Mouse (Mus musculus): Measurements from ENCODE around the gene Ddr2. TPM values are rescaled to one million over a fixed set of nuclear protein-coding genes. Genes with fewer than 3 reads are reported as not detected.
"Not testable (repeated sequence)": the region's sequence is repeated elsewhere in the genome, so short reads cannot be mapped to it uniquely, and the experiment has no call there.

The Ddr2 gene
- polyA plus RNA-seq, 1 experiment from 2014 or later = 114 TPM

- Histone ChIP-seq H3K4me1 (no peaks in the 10 kb centered on the region), H3K4me3 (no peak overlapping the region), H3K36me3 (peaks cover 3% of the 10 kb centered on the region; the same call in 1 of the 2 replicates), H3K4me2 (replicated peaks) (no peak overlapping the region), H3K27me3 (no peaks in the 10 kb centered on the region), H3K9me3 (no peaks in the 10 kb centered on the region), H3K27ac (no peak overlapping the region), H3K9ac (no peak overlapping the region)
- WGBS = 87% methylated on average over 4 of the region's 4 CpGs
- ATAC-seq (ENCODE audit: insufficient number of reproducible peaks, insufficient read depth, low FRiP score, low TSS enrichment) = no peak
These were observed 75.6 kb downstream of the Ddr2 start for GRCm38 (mm10) chr1:170034961-170035360.

DNA sequence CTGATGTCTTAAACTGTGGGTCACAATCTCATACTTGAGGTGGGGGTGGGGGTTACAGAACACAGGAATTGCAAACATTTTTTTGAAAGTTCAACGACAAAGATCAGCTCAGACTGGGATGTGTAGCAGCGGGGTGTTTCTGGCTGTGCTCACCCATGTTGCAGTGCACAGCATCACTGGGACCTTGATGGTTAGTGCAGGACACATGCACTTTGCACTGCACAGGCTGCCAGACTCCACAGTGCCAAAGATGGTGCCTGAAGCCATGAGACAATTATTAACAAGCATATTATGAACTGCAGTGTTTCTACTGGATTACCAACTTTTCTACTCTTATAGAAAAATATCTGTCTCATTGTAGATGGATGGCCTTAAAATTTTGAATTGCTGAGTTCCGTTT is 78.9 kb downstream of the Ddr2 start:
- H3K27me3 ChIP-seq = no peaks in the 10 kb centered on the region
- H3K4me2 ChIP-seq (replicated peaks) = no peak overlapping the region
- H3K27ac ChIP-seq = no peak overlapping the region
- no peak overlapping the region for H3K4me3 ChIP-seq
- no peak for ATAC-seq (ENCODE audit: insufficient number of reproducible peaks, insufficient read depth, low FRiP score, low TSS enrichment)
- H3K9ac ChIP-seq = no peak overlapping the region
- H3K36me3 ChIP-seq = peaks cover 3% of the 10 kb centered on the region; the same call in 1 of the 2 replicates
- WGBS = 82% methylated on average over 3 of the region's 3 CpGs
- H3K4me1 ChIP-seq = no peaks in the 10 kb centered on the region
- H3K9me3 ChIP-seq = no peaks in the 10 kb centered on the region

DNA sequence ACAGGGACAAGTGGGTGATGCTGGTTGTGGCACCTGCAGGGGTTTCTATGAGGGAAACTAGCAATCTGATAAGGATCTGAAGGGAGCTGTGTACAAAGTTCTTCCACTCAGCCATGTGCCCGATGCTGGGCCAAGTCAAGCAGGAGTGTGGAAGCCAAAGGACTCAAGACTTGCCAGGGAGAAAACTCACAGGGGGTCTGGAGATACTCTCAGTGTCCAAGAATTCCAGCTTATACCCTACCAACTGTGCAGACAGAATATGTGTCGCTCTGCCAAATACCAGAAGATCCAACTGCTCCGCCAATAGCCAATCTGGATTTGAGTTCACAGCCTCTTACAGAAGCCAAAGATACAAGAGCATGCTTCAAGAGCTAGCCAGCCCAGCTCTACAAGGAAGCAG is 95.8 kb downstream of the Ddr2 start:
- WGBS = 91% methylated on average over 3 of the region's 3 CpGs
- no peaks in the 10 kb centered on the region for H3K27me3 ChIP-seq
- H3K9me3 ChIP-seq = peaks cover 34% of the 10 kb centered on the region
- peaks cover 31% of the 10 kb centered on the region for H3K36me3 ChIP-seq
- ATAC-seq (ENCODE audit: insufficient number of reproducible peaks, insufficient read depth, low FRiP score, low TSS enrichment) = no peak
- no peak overlapping the region for H3K4me3 ChIP-seq
- no peak overlapping the region for H3K4me2 ChIP-seq (replicated peaks)
- H3K27ac ChIP-seq = no peak overlapping the region
- no peaks in the 10 kb centered on the region for H3K4me1 ChIP-seq
- H3K9ac ChIP-seq = no peak overlapping the region

- WGBS = 95% methylated on average over 15 of the region's 15 CpGs
- H3K4me3 ChIP-seq = no peak overlapping the region
- H3K4me1 ChIP-seq = no peaks in the 10 kb centered on the region
- 0 out of 2 replicates have a peak, but pooled peaks cover 4% of the 10 kb centered on the region for H3K36me3 ChIP-seq
- H3K27ac ChIP-seq = no peak overlapping the region
- H3K9ac ChIP-seq = no peak overlapping the region
- H3K4me2 ChIP-seq (replicated peaks) = no peak overlapping the region
- ATAC-seq (ENCODE audit: insufficient number of reproducible peaks, insufficient read depth, low FRiP score, low TSS enrichment) = no peak
- H3K9me3 ChIP-seq = peaks cover 2% of the 10 kb centered on the region; the same call in 1 of the 2 replicates
- no peaks in the 10 kb centered on the region for H3K27me3 ChIP-seq
These were observed 99.7 kb downstream of the Ddr2 start for GRCm38 (mm10) chr1:170010716-170011505.

GRCm38 (mm10) chr1:170009296-170009695 is 101.3 kb downstream of the Ddr2 start:
- 95% methylated on average over 1 of the region's 1 CpGs for WGBS
- H3K27ac ChIP-seq = no peak overlapping the region
- no peaks in the 10 kb centered on the region for H3K9me3 ChIP-seq
- H3K9ac ChIP-seq = no peak overlapping the region
- no peak overlapping the region for H3K4me2 ChIP-seq (replicated peaks)
- ATAC-seq (ENCODE audit: insufficient number of reproducible peaks, insufficient read depth, low FRiP score, low TSS enrichment) = no peak
- H3K4me3 ChIP-seq = no peak overlapping the region
- H3K4me1 ChIP-seq = no peaks in the 10 kb centered on the region
- H3K36me3 ChIP-seq = peaks cover 18% of the 10 kb centered on the region
- H3K27me3 ChIP-seq = no peaks in the 10 kb centered on the region

DNA sequence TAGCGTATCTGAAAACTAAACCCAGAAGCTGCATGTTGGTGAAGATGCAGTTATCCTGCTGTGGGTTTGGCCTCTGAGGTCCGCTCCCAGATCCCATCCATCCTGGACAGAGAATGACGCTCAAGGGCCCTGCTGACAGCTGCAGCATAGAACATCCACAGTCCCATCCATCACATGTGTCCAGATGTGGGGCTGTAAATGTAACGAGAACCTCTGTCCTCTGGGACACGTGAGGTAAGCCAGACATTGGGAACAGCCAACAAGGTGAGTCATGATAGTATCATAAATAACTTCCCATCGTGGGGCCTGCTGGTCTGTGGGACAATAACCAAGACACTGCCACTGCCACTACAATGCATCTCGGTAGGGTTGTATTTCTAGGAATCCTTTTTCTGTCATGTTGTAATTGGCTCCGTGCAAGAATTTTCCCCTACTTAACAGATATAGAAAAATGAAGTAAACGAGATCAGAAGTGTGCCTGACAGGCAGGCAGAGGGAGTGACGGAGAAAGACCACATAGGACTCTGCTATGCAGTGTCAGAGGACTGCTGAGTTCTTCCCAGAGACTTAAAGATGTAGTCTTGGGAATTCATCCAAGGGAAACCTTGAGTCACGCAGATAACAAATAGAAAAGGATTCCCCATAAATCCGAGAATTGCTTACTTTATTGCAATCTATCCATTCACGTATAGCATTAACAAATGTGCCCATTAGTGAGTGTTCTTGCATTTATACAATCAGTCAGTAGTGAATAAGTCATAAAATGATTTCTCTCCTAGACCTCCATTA is 101.9 kb downstream of the Ddr2 start:
- H3K4me3 ChIP-seq = no peak overlapping the region
- no peak overlapping the region for H3K9ac ChIP-seq
- H3K27ac ChIP-seq = no peak overlapping the region
- ATAC-seq (ENCODE audit: insufficient number of reproducible peaks, insufficient read depth, low FRiP score, low TSS enrichment) = no peak
- no peaks in the 10 kb centered on the region for H3K27me3 ChIP-seq
- no peak overlapping the region for H3K4me2 ChIP-seq (replicated peaks)
- no peaks in the 10 kb centered on the region for H3K9me3 ChIP-seq
- H3K4me1 ChIP-seq = no peaks in the 10 kb centered on the region
- H3K36me3 ChIP-seq = peaks cover 22% of the 10 kb centered on the region
- 88% methylated on average over 13 of the region's 13 CpGs for WGBS

DNA sequence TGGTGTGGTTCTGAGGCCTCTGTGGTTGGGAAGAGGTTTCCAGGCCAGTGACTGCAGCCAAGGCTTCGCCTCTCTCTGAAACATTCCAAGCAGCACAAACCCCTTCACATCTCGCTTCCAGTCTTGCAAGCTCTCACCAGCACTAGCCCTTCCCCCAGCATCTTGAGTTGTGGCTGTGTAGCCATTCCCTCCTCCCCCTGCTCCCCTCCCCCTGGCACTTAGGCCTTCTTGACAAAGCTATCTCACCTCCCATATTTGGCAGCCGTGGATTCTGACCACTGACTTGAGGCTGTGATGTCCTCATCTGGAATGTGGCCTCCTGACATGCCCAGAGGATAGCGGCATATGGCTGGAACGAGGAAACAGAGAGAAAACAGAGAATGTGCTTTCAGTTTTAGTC is 104.0 kb downstream of the Ddr2 start:
- Histone ChIP-seq H3K36me3 (peaks cover 36% of the 10 kb centered on the region), H3K4me1 (no peaks in the 10 kb centered on the region), H3K9ac (no peak overlapping the region), H3K4me2 (replicated peaks) (no peak overlapping the region), H3K4me3 (no peak overlapping the region), H3K27me3 (no peaks in the 10 kb centered on the region), H3K27ac (no peak overlapping the region), H3K9me3 (no peaks in the 10 kb centered on the region)
- no peak for ATAC-seq (ENCODE audit: insufficient number of reproducible peaks, insufficient read depth, low FRiP score, low TSS enrichment)
- 53% methylated on average over 5 of the region's 5 CpGs for WGBS

GRCm38 (mm10) chr1:170005297-170005696 is 105.3 kb downstream of the Ddr2 start:
- no peak for ATAC-seq (ENCODE audit: insufficient number of reproducible peaks, insufficient read depth, low FRiP score, low TSS enrichment)
- H3K36me3 ChIP-seq = peaks cover 37% of the 10 kb centered on the region
- 82% methylated on average over 3 of the region's 3 CpGs for WGBS

DNA sequence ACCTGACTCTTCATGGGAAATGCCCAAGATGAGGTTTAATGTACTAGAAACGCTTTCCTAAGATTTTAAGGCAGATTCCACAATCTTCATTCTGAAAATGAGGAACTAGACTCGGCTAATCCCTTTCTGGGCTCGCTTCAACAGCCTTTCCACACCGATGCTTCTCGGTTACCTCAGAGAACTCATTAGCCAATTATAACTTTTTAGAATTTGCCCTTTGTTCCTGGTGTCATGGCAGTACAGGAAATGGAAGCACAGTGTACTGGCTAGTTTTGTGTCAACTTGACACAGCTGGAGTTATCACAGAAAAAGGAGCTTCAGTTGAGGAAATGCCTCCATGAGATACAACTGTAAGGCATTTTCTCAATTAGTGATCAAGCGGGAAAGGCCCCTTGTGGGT is 116.7 kb downstream of the Ddr2 start:
- not testable (repeated sequence) for ATAC-seq (ENCODE audit: insufficient number of reproducible peaks, insufficient read depth, low FRiP score, low TSS enrichment); H3K9ac ChIP-seq; H3K4me3 ChIP-seq; H3K27ac ChIP-seq; H3K27me3 ChIP-seq; H3K4me2 ChIP-seq (replicated peaks); H3K4me1 ChIP-seq; H3K9me3 ChIP-seq
- H3K36me3 ChIP-seq = peaks cover 63% of the 10 kb centered on the region
- 89% methylated on average over 6 of the region's 6 CpGs for WGBS

More at GRCm38 (mm10) chr1:170005297-170005696, 105.3 kb downstream of the Ddr2 start:
- H3K4me1 ChIP-seq = no peaks in the 10 kb centered on the region
- H3K4me3 ChIP-seq = no peak overlapping the region
- H3K27ac ChIP-seq = no peak overlapping the region
- H3K9ac ChIP-seq = no peak overlapping the region
- no peak overlapping the region for H3K4me2 ChIP-seq (replicated peaks)
- no peaks in the 10 kb centered on the region for H3K27me3 ChIP-seq
- no peaks in the 10 kb centered on the region for H3K9me3 ChIP-seq

GRCm38 (mm10) chr1:169986166-169986565 is 124.4 kb downstream of the Ddr2 start:
- no peak overlapping the region for H3K4me3 ChIP-seq
- H3K27ac ChIP-seq = no peak overlapping the region
- 49% methylated on average over 1 of the region's 1 CpGs for WGBS
- no peaks in the 10 kb centered on the region for H3K9me3 ChIP-seq
- H3K9ac ChIP-seq = no peak overlapping the region
- H3K4me2 ChIP-seq (replicated peaks) = no peak overlapping the region
- no peak for ATAC-seq (ENCODE audit: insufficient number of reproducible peaks, insufficient read depth, low FRiP score, low TSS enrichment)
- H3K36me3 ChIP-seq = peaks cover 43% of the 10 kb centered on the region
- no peaks in the 10 kb centered on the region for H3K27me3 ChIP-seq
- H3K4me1 ChIP-seq = no peaks in the 10 kb centered on the region

GRCm38 (mm10) chr1:169977621-169978020 is 132.9 kb downstream of the Ddr2 start:
- H3K9me3 ChIP-seq = no peaks in the 10 kb centered on the region
- no peak overlapping the region for H3K4me3 ChIP-seq
- no peak overlapping the region for H3K27ac ChIP-seq
- H3K36me3 ChIP-seq = peaks cover 29% of the 10 kb centered on the region
- ATAC-seq (ENCODE audit: insufficient number of reproducible peaks, insufficient read depth, low FRiP score, low TSS enrichment) = no peak
- H3K4me1 ChIP-seq = no peaks in the 10 kb centered on the region
- 89% methylated on average over 4 of the region's 4 CpGs for WGBS
- H3K27me3 ChIP-seq = no peaks in the 10 kb centered on the region
- no peak overlapping the region for H3K4me2 ChIP-seq (replicated peaks)
- no peak overlapping the region for H3K9ac ChIP-seq

DNA sequence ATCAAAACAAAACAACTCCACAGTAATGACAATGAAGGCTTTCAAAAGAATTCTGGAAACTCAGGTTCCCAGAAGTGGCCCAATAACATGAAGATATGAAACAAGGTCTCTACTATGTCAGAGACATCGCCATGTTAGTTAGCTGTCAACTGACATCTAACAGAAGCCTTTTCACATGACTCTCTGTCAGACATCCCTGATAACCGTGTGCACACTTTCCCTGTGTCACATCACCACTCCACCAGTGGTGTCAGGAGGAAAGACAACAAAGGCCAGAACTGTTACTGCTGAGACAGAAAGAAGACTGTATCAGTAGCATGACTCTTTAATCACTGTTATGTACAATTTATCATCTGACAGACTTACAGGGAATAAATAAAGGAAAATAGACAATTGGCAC is 138.6 kb downstream of the Ddr2 start:
- no peak overlapping the region for H3K9ac ChIP-seq
- WGBS = 79% methylated on average over 2 of the region's 2 CpGs
- H3K4me3 ChIP-seq = no peak overlapping the region
- no peak overlapping the region for H3K27ac ChIP-seq
- no peaks in the 10 kb centered on the region for H3K9me3 ChIP-seq
- H3K27me3 ChIP-seq = no peaks in the 10 kb centered on the region
- no peak for ATAC-seq (ENCODE audit: insufficient number of reproducible peaks, insufficient read depth, low FRiP score, low TSS enrichment)
- H3K36me3 ChIP-seq = peaks cover 14% of the 10 kb centered on the region; the same call in 1 of the 2 replicates
- H3K4me2 ChIP-seq (replicated peaks) = no peak overlapping the region
- peaks cover 9% of the 10 kb centered on the region for H3K4me1 ChIP-seq
